Mouse (Mus musculus) small intestine, adult 2 months (tissue): ENCODE data around the gene Gsdme. TPM values are rescaled to one million over a fixed set of nuclear protein-coding genes. Genes with fewer than 3 reads are reported as not detected.

Source experiments
- H3K27ac ChIP-seq: fragments of 200-500 bp; 2 replicates; pipeline ENCODE4 v1.5.1; 2012; ENCODE audit warnings: low read depth, low read length, control low read depth, inconsistent platforms; ENCODE audit not compliant: insufficient read depth
- H3K27me3 ChIP-seq: fragments of 200-500 bp; 2 replicates; pipeline ENCODE4 v1.6.1; 2012; ENCODE audit warnings: mild to moderate bottlenecking, moderate library complexity, low read length, inconsistent platforms; ENCODE audit not compliant: control insufficient read depth, insufficient read depth
- H3K36me3 ChIP-seq: fragments of 200-500 bp; 2 replicates; pipeline ENCODE4 v1.6.1; 2012; ENCODE audit warnings: mild to moderate bottlenecking, low read length, control low read depth, inconsistent platforms; ENCODE audit not compliant: control insufficient read depth, insufficient read depth
- H3K4me1 ChIP-seq: fragments of 200-500 bp; 2 replicates; pipeline ENCODE4 v1.6.1; 2012; ENCODE audit warnings: low read length, inconsistent platforms, mixed read lengths; ENCODE audit not compliant: control insufficient read depth, insufficient read depth, insufficient read length
- H3K4me3 ChIP-seq: fragments of 200-500 bp; 2 replicates; pipeline ENCODE4 v1.5.1; 2012; ENCODE audit warnings: low read depth, mild to moderate bottlenecking, control low read depth, inconsistent platforms, low read length, moderate library complexity
- CTCF ChIP-seq: fragments of 200-500 bp; IDR thresholded peaks from 2 replicates; pipeline ENCODE4 v1.5.1; 2012; ENCODE audit warnings: low read depth, mild to moderate bottlenecking, control low read depth, inconsistent platforms, low read length, moderate library complexity, mixed read lengths; ENCODE audit not compliant: insufficient replicate concordance, insufficient read length; ENCODE audit errors: extremely low read depth
- POLR2A ChIP-seq: fragments of 200-500 bp; IDR thresholded peaks from 2 replicates; pipeline ENCODE4 v1.6.1; 2012; ENCODE audit warnings: low read depth, mild to moderate bottlenecking, control low read depth, inconsistent platforms, low read length, moderate library complexity
- WGBS: fragments of 180-500 bp; shearing (Covaris S2); methylation state at CpG from one replicate; pipeline ENCODE4 v1.1.7; 2018; 5-methylcytosine and 5-hydroxymethylcytosine counted together
- polyA plus RNA-seq: library from polyadenylated mRNA; depleted of rRNA; stranded (reverse); fragments of >200 nt; gene quantifications from 2 replicates; pipeline ENCODE4 v1.2.3, GENCODE M21; 2012

The Gsdme gene
- polyA plus RNA-seq, 1 experiment, result 27.8 TPM

DNA sequence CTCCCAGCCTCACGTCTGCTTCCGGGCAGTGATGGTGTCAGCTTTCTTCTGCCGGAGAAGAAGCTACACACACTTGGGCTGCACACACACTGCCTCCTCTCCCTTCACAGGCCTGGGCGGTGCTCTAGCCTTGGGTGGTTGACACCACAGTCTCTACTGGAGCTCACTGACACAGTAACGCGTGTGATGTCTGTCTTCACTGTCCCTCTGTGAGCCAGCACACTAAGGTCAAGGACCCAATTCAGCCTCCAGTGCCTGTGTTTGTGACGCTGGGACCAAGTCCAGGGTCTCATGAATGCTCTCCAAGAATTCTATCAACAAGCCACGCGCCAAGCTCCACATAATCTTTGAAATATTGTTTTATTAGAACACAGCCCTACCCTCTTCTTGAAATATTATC, 34.0 kb upstream of the Gsdme start:
- no peak for TF ChIP-seq POLR2A
- TF ChIP-seq CTCF, result no peak
- Histone ChIP-seq H3K27me3 (no peaks in the 10 kb centered on the region), H3K4me1 (no peaks in the 10 kb centered on the region; the same call in 1 of the 2 replicates), H3K36me3 (peaks cover 25% of the 10 kb centered on the region), H3K4me3 (no peak overlapping the region), H3K27ac (no peak overlapping the region)
- WGBS, result 90% methylated on average over 9 of the region's 9 CpGs

DNA sequence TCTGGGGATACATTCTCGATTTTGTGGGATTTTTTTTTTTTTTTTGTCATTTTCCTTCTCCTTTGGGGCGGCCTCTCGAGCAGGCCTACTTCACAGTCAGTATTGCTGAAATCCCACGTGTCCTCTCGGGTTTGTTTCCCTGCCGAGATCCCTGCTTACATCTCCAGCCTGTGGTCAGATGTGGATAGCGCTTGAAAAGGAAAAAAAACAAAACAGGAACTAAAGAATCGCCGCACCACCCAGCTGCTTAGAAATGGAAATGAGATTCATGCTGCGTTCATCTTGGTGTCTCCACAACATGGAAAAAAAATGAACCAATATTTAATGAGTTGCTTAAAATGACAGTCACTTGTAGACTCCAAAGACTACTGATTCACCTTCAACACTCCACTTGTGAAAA, 31.5 kb upstream of the Gsdme start:
- TF ChIP-seq CTCF (no peak), POLR2A (no peak)
- H3K27me3 ChIP-seq, result no peaks in the 10 kb centered on the region
- peaks cover 11% of the 10 kb centered on the region for H3K36me3 ChIP-seq
- H3K4me3 ChIP-seq, result no peak overlapping the region
- WGBS, result 82% methylated on average over 10 of the region's 10 CpGs
- H3K27ac ChIP-seq, result no peak overlapping the region
- H3K4me1 ChIP-seq, result no peaks in the 10 kb centered on the region; the same call in 1 of the 2 replicates

DNA sequence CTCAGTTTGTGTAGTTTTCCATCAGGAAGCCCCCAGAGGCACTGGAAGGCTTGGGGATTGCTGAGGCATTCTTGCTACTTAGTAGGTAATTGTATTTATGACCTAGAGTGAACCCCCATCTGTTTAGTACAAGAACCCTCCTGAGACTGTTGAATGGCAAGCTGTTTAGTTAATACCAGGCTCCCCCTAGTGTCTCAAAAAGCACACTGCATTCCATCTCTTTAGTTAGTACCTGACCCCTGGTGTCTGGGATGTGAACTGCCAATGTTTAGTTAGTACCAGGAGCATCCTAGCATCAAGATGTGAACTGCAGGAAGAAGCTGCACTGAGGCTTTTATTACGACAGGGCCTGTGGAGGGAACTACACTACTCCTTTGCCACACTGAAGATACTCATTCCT, 30.5 kb upstream of the Gsdme start:
- Histone ChIP-seq H3K36me3 (peaks cover 11% of the 10 kb centered on the region), H3K27me3 (no peaks in the 10 kb centered on the region), H3K4me1 (peaks cover under 1% of the 10 kb centered on the region; the same call in 1 of the 2 replicates), H3K27ac (no peak overlapping the region), H3K4me3 (no peak overlapping the region)
- WGBS, result 21% methylated on average over 1 of the region's 1 CpGs
- 0 out of 2 replicates have a peak, but pooled peaks have one; percentile 15 for TF ChIP-seq CTCF
- no peak for TF ChIP-seq POLR2A

DNA sequence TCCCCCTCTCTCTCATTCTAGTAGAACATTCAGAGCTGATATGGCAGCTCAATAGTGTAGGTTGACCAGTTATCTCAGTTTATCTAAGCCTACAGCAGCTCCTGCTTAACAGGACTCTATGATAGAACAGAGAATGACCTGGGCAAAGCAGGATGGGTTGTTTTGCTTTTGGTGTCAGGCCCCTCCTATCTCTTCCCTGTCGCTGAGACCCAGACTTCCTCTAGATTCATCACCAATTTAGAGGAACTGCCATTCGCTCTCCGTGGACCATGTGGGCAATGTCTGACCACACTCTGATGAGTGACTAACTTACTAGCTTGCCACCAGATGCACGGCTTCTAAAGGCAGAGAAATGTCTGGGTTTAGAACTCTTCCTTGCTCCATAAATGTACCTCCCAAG, 28.0 kb upstream of the Gsdme start:
- H3K27me3 ChIP-seq, result no peaks in the 10 kb centered on the region
- H3K4me1 ChIP-seq, result peaks cover 3% of the 10 kb centered on the region; the same call in 1 of the 2 replicates
- TF ChIP-seq CTCF, result no peak
- TF ChIP-seq POLR2A, result no peak
- 78% methylated on average over 4 of the region's 4 CpGs for WGBS
- H3K36me3 ChIP-seq, result peaks cover 5% of the 10 kb centered on the region; the same call in 1 of the 2 replicates
- H3K4me3 ChIP-seq, result no peak overlapping the region
- H3K27ac ChIP-seq, result no peak overlapping the region

DNA sequence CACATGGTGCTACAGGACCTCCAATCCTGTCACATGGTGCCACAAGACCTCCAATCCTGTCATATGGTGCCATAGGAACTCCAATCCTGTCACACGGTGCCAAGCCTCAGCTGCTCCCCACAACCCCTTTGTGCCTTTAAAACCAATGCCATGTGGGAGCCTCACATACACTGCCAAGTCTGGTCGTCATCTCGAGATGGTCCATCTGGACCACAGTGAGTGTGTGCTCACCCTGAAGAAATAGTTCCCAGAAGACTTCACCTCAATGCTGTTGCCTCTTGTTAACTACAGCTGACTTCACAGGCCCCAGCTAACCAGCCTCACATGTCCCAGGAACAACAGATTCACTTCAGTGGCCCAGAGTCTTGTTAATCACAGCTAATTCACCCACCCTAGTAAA, 23.2 kb upstream of the Gsdme start:
- Histone ChIP-seq H3K4me1 (peaks cover 3% of the 10 kb centered on the region; the same call in 1 of the 2 replicates), H3K27me3 (no peaks in the 10 kb centered on the region), H3K27ac (no peak overlapping the region), H3K4me3 (no peak overlapping the region), H3K36me3 (no peaks in the 10 kb centered on the region)
- WGBS, result 96% methylated on average over 3 of the region's 3 CpGs
- no peak for TF ChIP-seq CTCF
- no peak for TF ChIP-seq POLR2A

DNA sequence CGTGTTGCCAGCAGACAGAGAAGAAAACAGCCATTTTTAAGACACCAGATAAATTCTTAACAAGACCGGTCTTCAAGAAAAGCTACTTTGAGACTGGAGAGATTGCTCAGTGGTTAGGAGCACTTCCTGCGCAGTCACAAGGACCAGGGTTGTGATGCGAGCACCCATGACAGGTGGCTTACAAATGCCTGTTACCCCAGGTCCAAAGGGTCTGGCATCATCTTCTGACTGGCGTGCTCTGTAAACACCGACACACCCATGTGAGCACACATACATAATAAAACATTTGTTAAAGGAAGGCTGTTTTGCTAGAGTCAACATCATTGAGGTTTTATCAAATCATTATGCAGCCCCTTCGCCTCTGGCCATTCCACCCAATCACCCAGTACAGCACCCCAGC, 16.0 kb upstream of the Gsdme start:
- WGBS, result 36% methylated on average over 7 of the region's 7 CpGs
- H3K4me3 ChIP-seq, result no peak overlapping the region
- no peaks in the 10 kb centered on the region for H3K36me3 ChIP-seq
- H3K27ac ChIP-seq, result peak overlapping the region; percentile 66; the same call in 1 of the 2 replicates
- peaks cover 18% of the 10 kb centered on the region; the same call in 1 of the 2 replicates for H3K4me1 ChIP-seq
- no peaks in the 10 kb centered on the region for H3K27me3 ChIP-seq
- no peak for TF ChIP-seq CTCF
- no peak for TF ChIP-seq POLR2A

DNA sequence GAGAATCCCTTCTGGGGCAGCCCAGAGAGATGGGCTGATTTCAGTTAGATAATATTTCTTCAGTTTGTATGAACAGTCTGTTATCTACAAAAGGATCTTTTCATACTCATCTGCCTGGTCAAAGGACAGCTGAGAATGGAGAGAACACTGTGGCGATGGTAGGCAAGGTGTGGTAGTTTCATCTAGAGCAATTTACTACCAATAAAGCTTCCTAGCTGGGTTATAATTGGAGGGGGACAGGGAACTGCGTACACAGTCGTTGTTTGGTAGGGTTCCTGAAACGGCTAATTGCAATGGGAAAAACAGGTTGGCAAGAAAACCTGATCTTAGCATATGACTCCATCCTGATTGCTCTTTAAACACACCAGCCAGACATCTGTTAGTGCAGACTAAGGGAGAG, 10.3 kb upstream of the Gsdme start:
- no peaks in the 10 kb centered on the region for H3K36me3 ChIP-seq
- peaks cover 12% of the 10 kb centered on the region; the same call in 1 of the 2 replicates for H3K4me1 ChIP-seq
- no peak overlapping the region for H3K4me3 ChIP-seq
- H3K27ac ChIP-seq, result peak overlapping the region; percentile 71
- 33% methylated on average over 4 of the region's 4 CpGs for WGBS
- TF ChIP-seq CTCF (no peak), POLR2A (no peak)
- no peaks in the 10 kb centered on the region for H3K27me3 ChIP-seq

DNA sequence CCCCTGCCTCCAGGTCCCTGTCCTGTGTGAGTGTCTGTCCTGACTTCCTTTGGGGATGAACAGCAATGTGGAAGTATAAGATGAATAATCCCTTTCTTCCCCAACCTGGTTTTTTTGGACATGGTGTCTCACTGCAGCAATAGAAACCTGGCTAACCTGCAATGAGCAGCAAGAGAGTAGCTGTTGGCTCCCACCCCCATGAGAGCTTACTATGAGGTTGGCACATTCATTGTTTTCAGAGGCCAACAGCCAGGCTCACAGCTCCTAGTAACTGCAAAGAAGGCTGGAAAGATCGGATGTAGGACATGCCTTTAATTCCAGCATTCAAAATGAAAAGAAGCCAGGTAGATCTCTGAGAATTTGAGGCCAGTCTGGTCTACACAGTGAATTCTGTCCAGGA, 9.8 kb upstream of the Gsdme start:
- no peak overlapping the region for H3K4me3 ChIP-seq
- peaks cover 12% of the 10 kb centered on the region; the same call in 1 of the 2 replicates for H3K4me1 ChIP-seq
- peak overlapping the region; percentile 70 for H3K27ac ChIP-seq
- no peaks in the 10 kb centered on the region for H3K36me3 ChIP-seq
- 83% methylated on average over 1 of the region's 1 CpGs for WGBS
- no peaks in the 10 kb centered on the region for H3K27me3 ChIP-seq
- TF ChIP-seq CTCF, result no peak
- no peak for TF ChIP-seq POLR2A
